Mouse (Mus musculus) intestine, embryonic 14.5 days (tissue): Measurements from ENCODE around the gene Rnf227. TPM values are rescaled to one million over a fixed set of nuclear protein-coding genes. Genes with fewer than 3 reads are reported as not detected.

Experiments used
- ATAC-seq: fragments of 200-750 bp; cut with Nextera tagmentation; replicated peaks from 2 replicates; pipeline ENCODE4 v1.8.0; 2017; ENCODE audit warnings: low read depth, moderate number of reproducible peaks, moderate TSS enrichment, moderate library complexity; ENCODE audit not compliant: low FRiP score, low TSS enrichment
- DNase-seq: peaks from one replicate; pipeline ENCODE4 v3.0.0-alpha.2; 2018; ENCODE audit warnings: low spot score
- H3K27ac ChIP-seq: fragments of 300-500 bp; sonication (generic); 2 replicates; pipeline ENCODE4 v1.5.1; 2014; ENCODE audit warnings: low read depth, mild to moderate bottlenecking, control low read depth
- H3K27me3 ChIP-seq: fragments of 300-500 bp; sonication (generic); replicated peaks from 2 replicates; pipeline ENCODE4 v1.6.1; 2014; ENCODE audit warnings: low read length, control low read depth; ENCODE audit not compliant: control insufficient read depth, insufficient read depth
- H3K36me3 ChIP-seq: fragments of 300-500 bp; sonication (generic); 2 replicates; pipeline ENCODE4 v1.6.1; 2014; ENCODE audit warnings: low read length, control low read depth; ENCODE audit not compliant: control insufficient read depth, insufficient read depth
- H3K4me1 ChIP-seq: fragments of 300-500 bp; sonication (generic); replicated peaks from 2 replicates; pipeline ENCODE4 v1.6.1; 2014; ENCODE audit warnings: low read length, control low read depth, mixed read lengths; ENCODE audit not compliant: control insufficient read depth, insufficient read depth
- H3K4me2 ChIP-seq: fragments of 300-500 bp; sonication (generic); 2 replicates; pipeline ENCODE4 v1.6.1; 2014; ENCODE audit warnings: low read length
- H3K4me3 ChIP-seq: fragments of 300-500 bp; sonication (generic); 2 replicates; pipeline ENCODE4 v1.5.1; 2014; ENCODE audit warnings: low read depth, low read length, control low read depth, mixed read lengths
- H3K9ac ChIP-seq: fragments of 300-500 bp; sonication (generic); 2 replicates; pipeline ENCODE4 v1.6.1; 2014; ENCODE audit warnings: mild to moderate bottlenecking, low read length
- H3K9me3 ChIP-seq: fragments of 300-500 bp; sonication (generic); 2 replicates; pipeline ENCODE4 v1.6.1; 2016; ENCODE audit warnings: low read length, control low read depth; ENCODE audit not compliant: control insufficient read depth
- WGBS: fragments of 180-500 bp; shearing (Covaris S2); extraction: QIAGEN DNeasy Blood & Tissue Kit; methylation state at CpG from one replicate; pipeline ENCODE4 v1.1.7; 2014; 5-methylcytosine and 5-hydroxymethylcytosine counted together
- polyA plus RNA-seq: library from polyadenylated mRNA; unstranded; fragments of >200 nt; fragmentation: Nextera tagmentation; extraction: Ambion mirVana; gene quantifications from 2 replicates; pipeline ENCODE4 v1.2.1, GENCODE M21; 2014

The Rnf227 gene
- polyA plus RNA-seq, 1 experiment from 2014 or later: 13.2 TPM

DNA sequence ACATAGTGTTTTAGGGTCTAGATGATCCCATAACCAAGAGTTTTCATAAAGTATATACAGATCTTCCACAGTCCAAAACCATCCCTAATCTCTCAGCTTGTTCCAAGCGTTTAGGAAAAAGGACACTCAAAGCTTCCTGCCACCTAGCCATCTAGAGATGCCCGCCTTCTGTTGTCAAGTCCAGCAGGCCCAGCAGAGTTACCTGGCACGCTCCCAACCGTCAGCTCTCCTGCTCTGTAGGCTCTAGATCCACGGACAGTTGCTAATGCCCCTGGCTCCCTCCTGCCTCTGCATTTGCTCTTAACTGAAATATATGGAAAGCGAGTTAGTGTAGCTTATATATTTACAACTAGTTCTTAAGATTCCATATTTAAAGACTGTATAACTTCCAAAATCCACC, 41.1 kb downstream of the Rnf227 start:
- 76% methylated on average over 6 of the region's 6 CpGs for WGBS

GRCm38 (mm10) chr11:69382478-69383105, 42.3 kb downstream of the Rnf227 start:
- DNase-seq: no peak
- 66% methylated on average over 10 of the region's 10 CpGs for WGBS

More for the DNA sequence above, 41.1 kb downstream of the Rnf227 start:
- ATAC-seq (no peak), DNase-seq (no peak)
- Histone ChIP-seq H3K4me3 (no peak overlapping the region), H3K36me3 (0 out of 2 replicates have a peak, but pooled peaks cover 9% of the 10 kb centered on the region), H3K9ac (no peak overlapping the region), H3K27ac (no peak overlapping the region), H3K4me2 (no peak overlapping the region), H3K4me1 (no peaks in the 10 kb centered on the region), H3K27me3 (no peaks in the 10 kb centered on the region), H3K9me3 (no peaks in the 10 kb centered on the region)

DNA sequence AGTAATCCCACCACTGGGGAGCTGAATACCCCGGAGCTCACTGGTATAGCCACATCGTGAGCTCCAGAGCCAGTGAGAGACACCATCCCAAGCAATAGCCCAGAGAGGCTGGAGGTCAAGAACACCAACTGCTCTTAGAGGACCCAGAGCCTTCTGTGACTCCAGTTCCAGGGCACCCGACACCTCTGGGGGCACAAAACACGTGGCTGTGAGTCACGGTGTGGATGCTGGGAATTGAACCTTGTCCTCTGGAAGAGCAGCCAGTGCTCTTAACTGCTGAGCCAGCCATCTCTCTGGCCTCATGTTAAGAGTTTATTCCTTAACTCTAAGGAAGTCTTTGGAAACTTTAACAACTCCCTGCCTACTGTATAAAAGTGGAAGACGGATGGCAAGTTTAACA, 44.7 kb downstream of the Rnf227 start:
- Histone ChIP-seq H3K4me3 (no peak overlapping the region), H3K27me3 (no peaks in the 10 kb centered on the region), H3K4me1 (0 out of 2 replicates have a peak, but pooled peaks cover under 1% of the 10 kb centered on the region), H3K4me2 (no peak overlapping the region), H3K9me3 (no peaks in the 10 kb centered on the region), H3K9ac (no peak overlapping the region), H3K27ac (no peak overlapping the region), H3K36me3 (no peaks in the 10 kb centered on the region)
- DNase-seq (no peak), ATAC-seq (no peak)
- WGBS: 72% methylated on average over 6 of the region's 6 CpGs

More at GRCm38 (mm10) chr11:69382478-69383105, 42.3 kb downstream of the Rnf227 start:
- Histone ChIP-seq H3K27ac (no peak overlapping the region), H3K4me1 (no peaks in the 10 kb centered on the region), H3K9ac (no peak overlapping the region), H3K27me3 (no peaks in the 10 kb centered on the region), H3K4me3 (no peak overlapping the region), H3K36me3 (no peaks in the 10 kb centered on the region), H3K9me3 (no peaks in the 10 kb centered on the region), H3K4me2 (no peak overlapping the region)
- no peak for ATAC-seq

DNA sequence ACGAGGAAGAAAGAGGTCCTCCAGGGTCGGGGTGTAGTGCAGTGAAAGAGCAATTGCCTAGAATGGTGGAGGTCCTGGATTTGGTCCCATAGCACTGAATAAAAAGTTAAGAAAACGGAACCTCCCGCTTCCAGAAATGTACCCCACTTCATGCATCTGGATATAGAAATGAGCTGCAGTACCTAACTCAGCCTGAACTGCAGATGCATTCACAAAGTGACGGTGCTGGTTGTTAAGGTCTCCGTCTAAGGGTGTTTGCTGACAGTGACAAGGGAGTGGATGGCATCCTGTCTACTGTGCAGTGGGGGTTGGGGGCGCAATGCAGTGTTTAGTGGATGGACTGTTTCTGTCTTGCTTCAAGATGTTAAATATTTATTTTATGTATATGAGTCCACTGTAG, 46.5 kb downstream of the Rnf227 start:
- DNase-seq: no peak
- H3K36me3 ChIP-seq: no peaks in the 10 kb centered on the region
- 0 out of 2 replicates have a peak, but pooled peaks cover 3% of the 10 kb centered on the region for H3K4me1 ChIP-seq
- no peak for ATAC-seq
- no peaks in the 10 kb centered on the region for H3K27me3 ChIP-seq
- no peak overlapping the region for H3K27ac ChIP-seq
- H3K4me3 ChIP-seq: no peak overlapping the region
- no peak overlapping the region for H3K9ac ChIP-seq
- H3K9me3 ChIP-seq: no peaks in the 10 kb centered on the region
- WGBS: 74% methylated on average over 7 of the region's 7 CpGs
- no peak overlapping the region for H3K4me2 ChIP-seq

- H3K9ac ChIP-seq: no peak overlapping the region
- no peak overlapping the region for H3K4me3 ChIP-seq
- 98% methylated on average over 4 of the region's 4 CpGs for WGBS
- no peak overlapping the region for H3K27ac ChIP-seq
- H3K4me2 ChIP-seq: no peak overlapping the region
- 0 out of 2 replicates have a peak, but pooled peaks cover 3% of the 10 kb centered on the region for H3K4me1 ChIP-seq
- H3K9me3 ChIP-seq: no peaks in the 10 kb centered on the region
- DNase-seq (no peak), ATAC-seq (no peak)
- H3K27me3 ChIP-seq: no peaks in the 10 kb centered on the region
- no peaks in the 10 kb centered on the region for H3K36me3 ChIP-seq
These were observed 48.4 kb downstream of the Rnf227 start for GRCm38 (mm10) chr11:69388680-69389079.

DNA sequence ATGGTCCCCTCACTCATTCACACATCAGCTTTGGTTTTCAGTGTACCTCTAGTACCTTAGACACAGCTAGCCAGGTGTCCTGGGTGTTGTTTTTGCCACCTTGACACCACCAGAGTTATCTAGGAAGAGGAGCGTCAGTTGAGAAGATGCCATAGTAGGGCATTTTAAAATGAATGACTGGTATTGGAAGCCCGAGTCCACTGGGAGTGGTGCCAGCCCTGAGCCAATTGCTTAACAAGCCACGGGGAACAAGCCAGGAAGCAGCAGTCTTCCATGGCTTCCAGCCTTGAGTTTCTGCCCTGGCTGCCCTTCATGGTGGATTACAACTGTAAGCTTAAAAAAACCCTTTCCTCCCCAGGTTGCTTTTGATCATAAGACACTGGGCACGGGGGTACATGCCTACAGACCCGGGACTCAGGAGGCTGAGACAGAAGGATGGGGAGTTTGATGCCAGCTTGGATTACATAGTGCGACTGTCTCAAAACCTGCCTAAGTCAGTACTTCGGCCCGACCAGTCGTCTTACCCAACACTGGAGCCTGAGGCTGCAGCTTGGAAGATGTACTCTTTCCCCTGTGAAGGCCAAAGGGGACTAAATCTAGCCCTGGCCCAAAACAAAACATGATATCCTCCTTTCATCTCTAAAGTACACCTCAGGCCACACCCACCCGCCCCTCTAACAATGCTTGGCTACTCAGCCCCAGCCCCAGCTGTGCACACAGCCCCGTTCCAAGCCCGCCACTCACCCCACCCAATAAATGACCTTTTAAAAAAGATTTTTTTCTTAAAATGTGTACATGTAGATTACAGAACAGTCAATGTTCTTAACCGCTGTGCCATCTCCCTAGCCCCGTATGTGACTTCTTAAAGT, 49.5 kb downstream of the Rnf227 start:
- Histone ChIP-seq H3K9me3 (no peaks in the 10 kb centered on the region), H3K4me2 (no peak overlapping the region), H3K4me1 (0 out of 2 replicates have a peak, but pooled peaks cover 6% of the 10 kb centered on the region), H3K9ac (no peak overlapping the region), H3K27ac (no peak overlapping the region), H3K36me3 (no peaks in the 10 kb centered on the region), H3K27me3 (no peaks in the 10 kb centered on the region), H3K4me3 (no peak overlapping the region)
- peak; percentile 7; the same call in 1 of the 2 replicates for ATAC-seq
- no peak for DNase-seq
- WGBS: 71% methylated on average over 14 of the region's 14 CpGs

DNA sequence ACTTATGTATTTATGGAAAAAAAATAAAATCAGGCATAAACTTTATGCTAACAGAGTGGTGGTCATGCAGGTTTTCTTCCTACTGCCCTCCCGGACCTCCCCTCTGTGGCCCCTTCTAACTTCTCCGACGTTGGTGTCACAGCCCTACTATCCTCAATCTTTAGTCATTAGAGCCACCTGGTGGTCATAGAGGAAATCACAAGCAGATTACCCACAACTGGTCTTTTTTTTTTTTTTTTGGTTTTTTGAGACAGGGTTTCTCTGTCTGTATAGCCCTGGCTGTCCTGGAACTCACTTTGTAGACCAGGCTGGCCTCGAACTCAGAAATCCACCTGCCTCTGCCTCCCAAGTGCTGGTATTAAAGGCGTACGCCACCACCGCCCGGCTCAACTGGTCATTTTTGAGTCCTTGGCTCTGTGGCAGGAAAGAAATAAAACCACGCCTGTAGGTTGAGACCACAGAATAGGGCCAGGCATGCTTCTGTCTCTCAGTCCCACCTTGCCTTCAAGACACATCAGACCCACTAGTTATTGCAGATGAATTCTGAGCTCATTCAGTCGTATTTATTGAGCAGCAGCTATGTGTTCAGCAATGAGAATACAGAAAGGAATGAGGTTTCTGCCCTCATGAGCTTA, 50.3 kb downstream of the Rnf227 start:
- Histone ChIP-seq H3K36me3 (no peaks in the 10 kb centered on the region), H3K9ac (no peak overlapping the region), H3K9me3 (no peaks in the 10 kb centered on the region), H3K4me3 (no peak overlapping the region), H3K4me1 (0 out of 2 replicates have a peak, but pooled peaks cover 6% of the 10 kb centered on the region), H3K27ac (no peak overlapping the region), H3K4me2 (no peak overlapping the region), H3K27me3 (no peaks in the 10 kb centered on the region)
- 49% methylated on average over 10 of the region's 10 CpGs for WGBS
- ATAC-seq (peak; percentile 23; the same call in 1 of the 2 replicates), DNase-seq (peak; percentile 80)
